Mouse (Mus musculus): Measurements from ENCODE around the gene Tmem229a. TPM values are rescaled to one million over a fixed set of nuclear protein-coding genes. Genes with fewer than 3 reads are reported as not detected.

Gene Tmem229a
- polyA plus RNA-seq, 1 experiment, result not detected

- Histone ChIP-seq H3K27me3 (ENCODE audit: control insufficient read depth) (peaks cover 30% of the 10 kb centered on the region), H3K4me3 (replicated peaks) (peak overlapping the region; percentile 2), H3K9me3 (ENCODE audit: control insufficient read depth, low read length) (peaks cover 4% of the 10 kb centered on the region; the same call in 1 of the 2 replicates), H3K36me3 (ENCODE audit: control insufficient read depth) (no peaks in the 10 kb centered on the region), H3K4me1 (ENCODE audit: control insufficient read depth) (no peaks in the 10 kb centered on the region)
- TF ChIP-seq GATA1 (IDR thresholded peaks at IDR 0.05; ENCODE audit: low read length) (no peak), TAL1 (IDR thresholded peaks at IDR 0.05; ENCODE audit: low read length) (no peak)
Observed at GRCm38 (mm10) chr6:24955131-24955945, 759 bp downstream of the Tmem229a start.

DNA sequence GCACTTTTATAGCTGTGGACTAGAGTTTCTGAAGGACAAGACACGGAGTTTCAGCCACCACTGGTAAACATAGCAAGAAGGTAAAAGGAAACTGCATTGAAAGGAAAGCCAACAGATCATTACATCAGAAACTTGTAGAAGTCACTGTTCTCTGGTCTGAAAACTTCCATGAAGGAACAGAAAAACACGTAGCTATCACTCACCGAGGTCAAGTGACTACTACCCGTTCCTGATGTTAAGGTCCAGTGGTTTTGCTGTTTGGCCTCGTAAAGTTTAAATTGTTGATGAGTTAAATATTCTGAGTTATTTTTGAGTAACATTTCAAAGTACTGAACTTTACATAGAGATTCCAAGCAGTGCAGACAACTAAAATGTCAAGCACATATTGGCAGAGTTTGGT, 2.0 kb downstream of the Tmem229a start:
- Histone ChIP-seq H3K36me3 (ENCODE audit: control insufficient read depth) (no peaks in the 10 kb centered on the region), H3K27me3 (ENCODE audit: control insufficient read depth) (peaks cover 30% of the 10 kb centered on the region), H3K4me3 (replicated peaks) (no peak overlapping the region), H3K4me1 (ENCODE audit: control insufficient read depth) (no peaks in the 10 kb centered on the region), H3K9me3 (ENCODE audit: control insufficient read depth, low read length) (peaks cover 4% of the 10 kb centered on the region; the same call in 1 of the 2 replicates)
- TF ChIP-seq GATA1 (IDR thresholded peaks at IDR 0.05; ENCODE audit: low read length), result no peak
- no peak for TF ChIP-seq TAL1 (IDR thresholded peaks at IDR 0.05; ENCODE audit: low read length)

DNA sequence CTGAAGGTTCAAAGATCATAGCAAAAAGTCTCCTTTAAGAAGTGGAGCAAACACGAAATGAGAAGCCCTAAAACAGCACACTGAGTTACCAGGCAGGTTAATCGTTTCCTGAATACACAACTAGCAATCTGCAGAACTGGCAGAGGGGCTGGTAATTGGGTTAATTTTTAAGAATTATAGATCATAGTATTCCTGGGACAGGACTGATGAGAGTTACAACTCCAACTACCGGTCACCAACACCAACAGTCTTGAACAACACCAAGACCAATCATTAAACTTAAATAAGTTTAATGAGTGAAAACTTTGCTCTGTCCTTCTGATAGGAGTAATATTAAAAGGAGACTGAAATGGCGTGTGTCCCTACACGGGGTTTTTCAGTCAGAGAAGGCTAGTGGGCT, 3.8 kb downstream of the Tmem229a start:
- Histone ChIP-seq H3K27me3 (ENCODE audit: control insufficient read depth) (peaks cover 30% of the 10 kb centered on the region), H3K36me3 (ENCODE audit: control insufficient read depth) (no peaks in the 10 kb centered on the region), H3K4me3 (replicated peaks) (no peak overlapping the region), H3K4me1 (ENCODE audit: control insufficient read depth) (no peaks in the 10 kb centered on the region), H3K9me3 (ENCODE audit: control insufficient read depth, low read length) (peaks cover 4% of the 10 kb centered on the region; the same call in 1 of the 2 replicates)
- TF ChIP-seq TAL1 (IDR thresholded peaks at IDR 0.05; ENCODE audit: low read length) (no peak), GATA1 (IDR thresholded peaks at IDR 0.05; ENCODE audit: low read length) (no peak)

GRCm38 (mm10) chr6:24950669-24951068, 5.4 kb downstream of the Tmem229a start:
- Histone ChIP-seq H3K27me3 (ENCODE audit: control insufficient read depth) (peaks cover 20% of the 10 kb centered on the region), H3K4me3 (replicated peaks) (no peak overlapping the region), H3K9me3 (ENCODE audit: control insufficient read depth, low read length) (peaks cover 4% of the 10 kb centered on the region; the same call in 1 of the 2 replicates), H3K4me1 (ENCODE audit: control insufficient read depth) (no peaks in the 10 kb centered on the region), H3K36me3 (ENCODE audit: control insufficient read depth) (no peaks in the 10 kb centered on the region)
- TF ChIP-seq GATA1 (IDR thresholded peaks at IDR 0.05; ENCODE audit: low read length) (no peak), TAL1 (IDR thresholded peaks at IDR 0.05; ENCODE audit: low read length) (no peak)

GRCm38 (mm10) chr6:24925076-24925785, 30.9 kb downstream of the Tmem229a start:
- no peak overlapping the region for H3K4me3 ChIP-seq (replicated peaks)
- no peaks in the 10 kb centered on the region for H3K36me3 ChIP-seq (ENCODE audit: control insufficient read depth)
- TF ChIP-seq TAL1 (IDR thresholded peaks at IDR 0.05; ENCODE audit: low read length) (no peak), GATA1 (IDR thresholded peaks at IDR 0.05; ENCODE audit: low read length) (no peak)
- H3K27me3 ChIP-seq (ENCODE audit: control insufficient read depth), result no peaks in the 10 kb centered on the region
- peaks cover 15% of the 10 kb centered on the region for H3K9me3 ChIP-seq (ENCODE audit: control insufficient read depth, low read length)
- H3K4me1 ChIP-seq (ENCODE audit: control insufficient read depth), result no peaks in the 10 kb centered on the region

- H3K9me3 ChIP-seq (ENCODE audit: control insufficient read depth, low read length), result no peaks in the 10 kb centered on the region; the same call in 1 of the 2 replicates
- no peaks in the 10 kb centered on the region for H3K27me3 ChIP-seq (ENCODE audit: control insufficient read depth)
- H3K4me3 ChIP-seq (replicated peaks), result no peak overlapping the region
- TF ChIP-seq GATA1 (IDR thresholded peaks at IDR 0.05; ENCODE audit: low read length), result no peak
- no peak for TF ChIP-seq TAL1 (IDR thresholded peaks at IDR 0.05; ENCODE audit: low read length)
- no peaks in the 10 kb centered on the region for H3K36me3 ChIP-seq (ENCODE audit: control insufficient read depth)
- H3K4me1 ChIP-seq (ENCODE audit: control insufficient read depth), result no peaks in the 10 kb centered on the region
Observed at GRCm38 (mm10) chr6:24913591-24913990, 42.5 kb downstream of the Tmem229a start.

DNA sequence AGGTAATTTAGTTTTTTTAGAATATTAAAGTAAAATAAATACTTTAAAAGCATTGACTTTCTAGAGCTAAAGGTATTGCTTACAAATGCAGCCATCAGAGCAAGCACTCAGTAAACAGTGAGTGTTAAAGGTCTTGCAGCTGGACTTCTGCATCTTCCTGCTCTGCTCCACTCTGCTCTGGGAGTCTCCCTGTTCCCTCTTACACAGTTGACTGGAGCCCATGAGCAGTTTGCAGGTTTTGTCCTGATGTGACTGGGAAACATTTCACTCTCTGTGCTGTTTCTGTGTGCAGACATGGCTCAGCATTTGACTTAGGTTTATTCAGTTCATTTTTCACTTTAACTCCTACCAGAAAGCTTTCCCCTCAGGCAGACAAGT, 45.4 kb downstream of the Tmem229a start:
- TF ChIP-seq GATA1 (IDR thresholded peaks at IDR 0.05; ENCODE audit: low read length) (no peak), TAL1 (IDR thresholded peaks at IDR 0.05; ENCODE audit: low read length) (no peak)

DNA sequence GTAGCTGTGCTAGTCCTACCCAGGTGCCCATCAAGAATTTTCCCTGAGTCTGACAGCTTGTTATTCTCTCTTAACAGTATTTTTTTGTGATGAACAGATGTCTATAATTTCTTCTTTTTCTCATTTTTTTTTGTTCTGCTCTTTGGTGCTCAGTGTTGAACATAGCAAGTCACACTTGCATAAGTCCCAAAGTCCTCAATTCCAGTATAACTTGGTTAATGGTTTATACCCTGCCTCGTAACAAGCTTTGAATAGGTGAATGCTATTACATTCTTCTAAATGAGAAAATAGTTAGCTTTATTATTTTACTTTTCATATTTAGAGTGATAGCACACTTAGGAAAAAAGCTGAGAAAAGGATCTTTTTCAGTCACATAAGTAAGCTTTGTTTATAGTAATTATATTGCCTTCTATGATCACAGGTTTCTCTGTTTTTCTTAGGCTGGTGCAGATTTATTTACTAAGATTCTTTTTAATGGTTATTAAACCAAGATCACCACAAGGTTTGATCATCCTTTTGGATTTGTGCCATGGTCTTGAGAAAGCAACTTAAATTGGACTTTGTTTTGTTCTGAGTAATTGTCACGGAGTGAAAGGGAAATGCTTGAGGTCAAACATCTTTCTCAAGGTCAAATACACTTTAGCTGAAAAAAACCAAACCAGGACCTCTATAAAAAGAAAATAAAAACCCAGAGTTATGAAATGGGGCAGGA, 45.9 kb downstream of the Tmem229a start:
- H3K36me3 ChIP-seq (ENCODE audit: control insufficient read depth), result no peaks in the 10 kb centered on the region
- TF ChIP-seq TAL1 (IDR thresholded peaks at IDR 0.05; ENCODE audit: low read length), result no peak
- no peak for TF ChIP-seq GATA1 (IDR thresholded peaks at IDR 0.05; ENCODE audit: low read length)

More for the DNA sequence above, 45.4 kb downstream of the Tmem229a start:
- H3K4me3 ChIP-seq (replicated peaks), result no peak overlapping the region
- no peaks in the 10 kb centered on the region for H3K4me1 ChIP-seq (ENCODE audit: control insufficient read depth)
- no peaks in the 10 kb centered on the region for H3K27me3 ChIP-seq (ENCODE audit: control insufficient read depth)
- H3K9me3 ChIP-seq (ENCODE audit: control insufficient read depth, low read length), result no peaks in the 10 kb centered on the region
- no peaks in the 10 kb centered on the region for H3K36me3 ChIP-seq (ENCODE audit: control insufficient read depth)

GRCm38 (mm10) chr6:24907824-24908223, 48.3 kb downstream of the Tmem229a start:
- TF ChIP-seq GATA1 (IDR thresholded peaks at IDR 0.05; ENCODE audit: low read length) (no peak), TAL1 (IDR thresholded peaks at IDR 0.05; ENCODE audit: low read length) (no peak)
- no peaks in the 10 kb centered on the region for H3K36me3 ChIP-seq (ENCODE audit: control insufficient read depth)
- no peaks in the 10 kb centered on the region for H3K4me1 ChIP-seq (ENCODE audit: control insufficient read depth)
- no peak overlapping the region for H3K4me3 ChIP-seq (replicated peaks)
- no peaks in the 10 kb centered on the region for H3K27me3 ChIP-seq (ENCODE audit: control insufficient read depth)
- no peaks in the 10 kb centered on the region for H3K9me3 ChIP-seq (ENCODE audit: control insufficient read depth, low read length)

More for the DNA sequence above, 45.9 kb downstream of the Tmem229a start:
- no peak overlapping the region for H3K4me3 ChIP-seq (replicated peaks)
- H3K27me3 ChIP-seq (ENCODE audit: control insufficient read depth), result no peaks in the 10 kb centered on the region
- no peaks in the 10 kb centered on the region for H3K9me3 ChIP-seq (ENCODE audit: control insufficient read depth, low read length)
- no peaks in the 10 kb centered on the region for H3K4me1 ChIP-seq (ENCODE audit: control insufficient read depth)
